Mouse (Mus musculus) midbrain, embryonic 11.5 days (tissue): ENCODE data around the gene Atp6v1a. TPM values are rescaled to one million over a fixed set of nuclear protein-coding genes. Genes with fewer than 3 reads are reported as not detected.

Experiments
- ATAC-seq: fragments of 200-750 bp; cut with Nextera tagmentation; 2 replicates; pipeline ENCODE4 v1.8.0; 2017; ENCODE audit warnings: moderate TSS enrichment, moderate library complexity; ENCODE audit not compliant: low FRiP score
- DNase-seq: peaks from one replicate; pipeline ENCODE4 v3.0.0; 2015; ENCODE audit warnings: low spot score; ENCODE audit errors: missing footprints
- H3K27ac ChIP-seq: fragments of 300-500 bp; sonication (generic); 2 replicates; pipeline ENCODE4 v1.5.1; 2014; ENCODE audit warnings: low read depth, low read length
- H3K27me3 ChIP-seq: fragments of 300-500 bp; sonication (generic); 2 replicates; pipeline ENCODE4 v1.6.1; 2014; ENCODE audit warnings: mild to moderate bottlenecking, low read length, moderate library complexity, mixed read lengths; ENCODE audit not compliant: control insufficient read depth, insufficient read depth
- H3K36me3 ChIP-seq: fragments of 300-500 bp; sonication (generic); 2 replicates; pipeline ENCODE4 v1.6.1; 2014; ENCODE audit warnings: mild to moderate bottlenecking, low read length, moderate library complexity, mixed read lengths; ENCODE audit not compliant: control insufficient read depth, insufficient read depth
- H3K4me1 ChIP-seq: fragments of 300-500 bp; sonication (generic); 2 replicates; pipeline ENCODE4 v1.6.1; 2014; ENCODE audit warnings: low read length; ENCODE audit not compliant: control insufficient read depth, insufficient read depth
- H3K4me2 ChIP-seq: fragments of 300-500 bp; sonication (generic); 2 replicates; pipeline ENCODE4 v1.6.1; 2014; ENCODE audit warnings: mild to moderate bottlenecking, moderate library complexity
- H3K4me3 ChIP-seq: fragments of 300-500 bp; sonication (generic); 2 replicates; pipeline ENCODE4 v1.5.1; 2014; ENCODE audit warnings: low read depth, low read length
- H3K9ac ChIP-seq: fragments of 300-500 bp; sonication (generic); 2 replicates; pipeline ENCODE4 v1.6.1; 2014; ENCODE audit warnings: low read length
- H3K9me3 ChIP-seq: fragments of 300-500 bp; sonication (generic); 2 replicates; pipeline ENCODE4 v1.6.1; 2016; ENCODE audit warnings: low read length; ENCODE audit not compliant: control insufficient read depth
- WGBS: fragments of 180-500 bp; shearing (Covaris S2); extraction: QIAGEN DNeasy Blood & Tissue Kit; methylation state at CpG from one replicate; pipeline ENCODE4 v1.1.7; 2014; 5-methylcytosine and 5-hydroxymethylcytosine counted together
- polyA plus RNA-seq: library from polyadenylated mRNA; unstranded; fragments of >200 nt; fragmentation: Nextera tagmentation; extraction: Ambion mirVana; gene quantifications from 2 replicates; pipeline ENCODE4 v1.2.1, GENCODE M21; 2014

Gene Atp6v1a
- polyA plus RNA-seq, 1 experiment from 2014 or later: 72.1 TPM

DNA sequence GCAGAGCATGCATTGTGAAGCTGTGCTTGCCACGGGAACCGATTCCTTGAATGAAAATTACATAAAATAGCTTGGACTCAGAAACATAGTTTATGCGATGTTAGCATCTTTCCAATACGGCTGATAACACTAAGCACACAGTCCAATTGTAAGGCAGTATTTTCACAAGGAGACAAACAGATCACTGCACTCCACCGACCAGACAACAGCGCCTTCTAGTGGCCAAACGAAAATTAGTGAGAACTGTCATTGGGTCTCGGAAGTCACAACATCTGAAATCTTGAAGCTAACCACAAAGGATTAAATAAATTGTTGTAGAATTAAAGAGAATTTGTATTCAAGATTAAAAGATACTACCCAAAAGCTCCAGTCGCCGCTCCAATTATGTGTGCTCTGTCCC lies 80.8 kb downstream of the Atp6v1a start:
- Histone ChIP-seq H3K36me3 (no peaks in the 10 kb centered on the region), H3K27me3 (no peaks in the 10 kb centered on the region), H3K4me3 (no peak overlapping the region), H3K27ac (no peak overlapping the region), H3K9ac (no peak overlapping the region), H3K4me1 (no peaks in the 10 kb centered on the region), H3K9me3 (no peaks in the 10 kb centered on the region), H3K4me2 (no peak overlapping the region)
- no peak for ATAC-seq
- DNase-seq: peak; percentile 98
- whole genome bisulfite sequencing: 32% methylated on average over 10 of the region's 10 CpGs

DNA sequence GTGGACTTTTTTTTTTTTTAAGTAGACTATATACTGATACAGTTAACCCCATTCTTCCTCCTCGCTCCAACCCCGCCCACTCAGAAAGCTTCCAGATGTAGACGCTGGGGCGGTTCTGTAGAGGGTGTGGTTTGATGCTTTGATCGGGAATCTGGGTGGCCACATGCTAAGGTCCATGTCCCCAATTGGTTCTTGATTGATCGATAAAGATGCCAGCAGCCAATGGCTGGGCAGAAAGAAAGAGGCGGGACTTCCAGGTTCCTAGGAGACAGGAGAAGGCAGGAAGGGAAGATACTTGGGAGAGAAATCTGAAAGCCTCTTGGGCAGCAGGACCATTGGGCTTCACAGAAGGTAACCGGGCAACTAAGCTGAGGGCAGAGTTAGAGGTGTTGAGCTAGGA lies 83.7 kb downstream of the Atp6v1a start:
- no peak overlapping the region for H3K4me3 ChIP-seq
- no peak overlapping the region for H3K9ac ChIP-seq
- DNase-seq (no peak), ATAC-seq (no peak)
- no peaks in the 10 kb centered on the region for H3K36me3 ChIP-seq
- H3K9me3 ChIP-seq: no peaks in the 10 kb centered on the region
- no peaks in the 10 kb centered on the region for H3K27me3 ChIP-seq
- H3K4me2 ChIP-seq: no peak overlapping the region
- 55% methylated on average over 8 of the region's 8 CpGs for WGBS
- H3K27ac ChIP-seq: no peak overlapping the region
- no peaks in the 10 kb centered on the region for H3K4me1 ChIP-seq

DNA sequence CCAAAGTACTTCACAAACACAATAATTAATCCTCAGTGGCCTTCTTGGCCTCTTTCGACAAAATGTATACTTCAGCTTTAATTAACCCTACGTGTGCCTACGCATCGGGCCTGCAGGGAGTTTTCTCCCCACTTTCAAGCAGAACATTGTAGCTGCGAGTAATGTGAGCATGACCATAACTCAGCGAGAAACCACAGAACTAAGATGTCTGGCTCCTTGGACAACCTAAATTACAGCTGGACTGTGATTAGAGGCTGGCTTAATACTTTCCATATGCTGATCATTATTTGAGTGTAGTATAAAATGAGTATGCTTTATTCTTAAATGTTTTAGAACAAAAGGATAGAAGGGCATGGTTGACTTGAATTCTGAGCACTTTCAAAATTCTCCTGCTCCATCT lies 86.2 kb downstream of the Atp6v1a start:
- H3K4me3 ChIP-seq: no peak overlapping the region
- no peaks in the 10 kb centered on the region for H3K9me3 ChIP-seq
- no peaks in the 10 kb centered on the region for H3K4me1 ChIP-seq
- no peak overlapping the region for H3K4me2 ChIP-seq
- H3K27me3 ChIP-seq: no peaks in the 10 kb centered on the region
- DNase-seq: no peak
- H3K27ac ChIP-seq: no peak overlapping the region
- no peak for ATAC-seq
- H3K9ac ChIP-seq: no peak overlapping the region
- no peaks in the 10 kb centered on the region for H3K36me3 ChIP-seq
- 80% methylated on average over 6 of the region's 6 CpGs for WGBS

DNA sequence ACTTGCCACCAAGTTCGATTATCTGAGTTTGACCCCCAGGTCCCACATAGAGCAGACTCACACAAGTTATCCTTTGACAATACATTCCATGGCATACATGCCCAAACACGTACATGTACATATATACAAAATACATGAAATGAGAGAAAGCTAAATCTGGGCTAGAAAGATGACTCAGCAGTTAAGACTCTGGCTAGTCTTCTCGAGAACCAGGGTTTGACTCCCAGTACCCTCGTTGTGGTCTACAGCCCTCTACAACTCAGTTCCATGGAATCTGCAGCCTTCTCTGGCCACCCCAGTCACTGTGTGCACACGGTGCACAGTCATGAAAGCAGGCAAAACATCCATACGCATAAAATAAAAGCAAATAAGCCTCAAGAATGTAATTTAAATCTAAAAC lies 87.1 kb downstream of the Atp6v1a start:
- DNase-seq (no peak), ATAC-seq (no peak)
- Histone ChIP-seq H3K36me3 (no peaks in the 10 kb centered on the region), H3K9me3 (no peaks in the 10 kb centered on the region), H3K4me3 (no peak overlapping the region), H3K27ac (no peak overlapping the region), H3K9ac (no peak overlapping the region), H3K4me1 (no peaks in the 10 kb centered on the region), H3K4me2 (no peak overlapping the region), H3K27me3 (no peaks in the 10 kb centered on the region)
- 87% methylated on average over 6 of the region's 6 CpGs for WGBS

DNA sequence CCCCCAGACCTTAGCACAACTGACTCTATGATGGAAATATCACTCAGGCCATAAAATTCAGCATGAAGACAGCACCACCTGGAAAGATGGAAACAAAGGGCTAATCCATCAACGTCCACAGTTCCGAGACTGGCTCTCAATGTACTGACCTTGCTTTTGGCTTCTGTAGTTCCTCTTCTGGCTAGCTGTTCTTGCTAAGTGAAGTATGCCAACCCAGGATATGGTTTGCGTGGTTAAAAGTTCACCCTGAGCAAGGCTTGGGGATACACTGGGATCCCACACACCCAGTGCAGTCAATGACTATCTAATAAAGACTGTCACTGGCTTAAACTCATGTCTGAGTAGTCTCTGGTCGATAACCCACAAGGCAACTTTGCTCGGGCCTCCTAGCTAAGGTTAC lies 89.4 kb downstream of the Atp6v1a start:
- H3K4me3 ChIP-seq: no peak overlapping the region
- no peaks in the 10 kb centered on the region for H3K36me3 ChIP-seq
- no peak overlapping the region for H3K27ac ChIP-seq
- no peaks in the 10 kb centered on the region; the same call in 1 of the 2 replicates for H3K9me3 ChIP-seq
- no peak overlapping the region for H3K4me2 ChIP-seq
- DNase-seq: no peak
- no peaks in the 10 kb centered on the region for H3K27me3 ChIP-seq
- 88% methylated on average over 5 of the region's 5 CpGs for WGBS
- no peak for ATAC-seq
- H3K9ac ChIP-seq: no peak overlapping the region
- no peaks in the 10 kb centered on the region for H3K4me1 ChIP-seq

DNA sequence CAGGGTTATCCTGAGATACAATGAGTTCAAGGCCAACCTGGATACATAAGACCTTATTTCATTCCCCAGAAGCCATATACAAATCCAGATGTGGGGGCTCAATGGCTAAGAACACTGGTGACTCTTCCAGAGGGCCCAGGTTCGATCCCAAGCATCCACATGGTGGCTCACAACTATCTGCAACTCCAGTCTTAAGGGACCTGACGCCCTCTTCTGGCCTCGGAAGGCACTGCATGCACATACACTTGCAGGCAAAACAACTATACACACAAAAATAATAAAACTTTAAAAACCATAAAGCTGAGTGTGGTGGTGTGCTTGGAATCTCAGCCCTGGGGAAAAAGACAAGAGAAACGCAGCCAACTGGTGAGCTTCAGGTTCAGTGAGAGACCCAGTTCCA lies 100.4 kb downstream of the Atp6v1a start:
- H3K36me3 ChIP-seq: no peaks in the 10 kb centered on the region
- WGBS: 81% methylated on average over 4 of the region's 4 CpGs
- no peaks in the 10 kb centered on the region for H3K9me3 ChIP-seq
- no peak overlapping the region for H3K9ac ChIP-seq
- no peak overlapping the region for H3K4me2 ChIP-seq
- DNase-seq (peak; percentile 31), ATAC-seq (no peak)
- no peak overlapping the region for H3K4me3 ChIP-seq
- H3K27ac ChIP-seq: no peak overlapping the region
- no peaks in the 10 kb centered on the region for H3K27me3 ChIP-seq
- H3K4me1 ChIP-seq: no peaks in the 10 kb centered on the region

Other genes with a start within 250 kb of the Atp6v1a start
- 14.0 and 17.7 TPM in 2 replicates for gene Ccdc191, start 249.9 kb downstream of the Atp6v1a start, polyA plus RNA-seq
- gene Qtrt2, start 212.9 kb downstream of the Atp6v1a start, polyA plus RNA-seq: 39.4 and 39.9 TPM in 2 replicates
- gene Zdhhc23, start 159.9 kb downstream of the Atp6v1a start, polyA plus RNA-seq: 0.20 and 0.46 TPM in 2 replicates
- 2.2 and 2.3 TPM in 2 replicates for gene Gramd1c, start 76.4 kb downstream of the Atp6v1a start, polyA plus RNA-seq
- gene Naa50, start 125 bp upstream of the Atp6v1a start, polyA plus RNA-seq: 100 and 111 TPM in 2 replicates
- gene Usf3, start 33.5 kb upstream of the Atp6v1a start, polyA plus RNA-seq: 4.1 and 4.6 TPM in 2 replicates
- 0.15 and 0.31 TPM in 2 replicates for gene Sidt1, start 193.5 kb upstream of the Atp6v1a start, polyA plus RNA-seq
- gene Spice1, start 207.4 kb upstream of the Atp6v1a start, polyA plus RNA-seq: 36.8 and 38.5 TPM in 2 replicates